Mouse (Mus musculus) left cerebral cortex, postnatal 25 days (tissue): Measurements from ENCODE around the gene Dlgap5. TPM values are rescaled to one million over a fixed set of nuclear protein-coding genes. Genes with fewer than 3 reads are reported as not detected.

ENCODE experiments used
- DNase-seq, 2 experiments: peaks; one replicate each; pipeline ENCODE4 v3.0.0; 2022; ENCODE audit warnings: low spot score in 2 of 2, mixed read lengths in 1 of 2
- intact Hi-C: fragments of 180-260 bp; cut with DNase I; formaldehyde crosslinking; loops from one replicate; pipeline ENCODE4 v1.15.1; 2025
- total RNA-seq, 2 experiments: library from RNA; stranded (reverse); gene quantifications; 2 replicates each; pipeline ENCODE4 v1.2.3; 2021

The Dlgap5 gene
- total RNA-seq, 2 experiments from 2014 or later = 0.25 TPM; not detected in 1

DNA sequence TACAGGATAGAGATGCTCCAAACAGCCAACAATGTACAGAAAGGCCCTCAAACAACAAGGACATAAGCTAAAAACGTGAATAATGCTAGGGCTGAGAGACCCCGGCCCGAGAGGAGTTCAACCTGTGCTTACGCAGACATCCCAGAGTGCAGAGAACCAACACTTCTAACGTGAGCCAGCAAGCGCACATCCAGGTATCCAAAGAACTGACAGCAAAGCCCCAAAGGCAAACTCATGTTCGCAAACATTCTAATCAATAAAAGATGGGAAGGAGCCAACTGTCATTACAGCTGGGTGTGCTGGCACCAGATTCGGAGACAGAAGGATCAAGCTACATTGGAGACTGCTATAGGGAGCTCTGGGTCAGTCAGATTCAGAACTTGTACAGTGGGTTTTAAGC is 15.5 kb downstream of the Dlgap5 start:
- intact Hi-C loops = no loop called here
- no peak for DNase-seq

DNA sequence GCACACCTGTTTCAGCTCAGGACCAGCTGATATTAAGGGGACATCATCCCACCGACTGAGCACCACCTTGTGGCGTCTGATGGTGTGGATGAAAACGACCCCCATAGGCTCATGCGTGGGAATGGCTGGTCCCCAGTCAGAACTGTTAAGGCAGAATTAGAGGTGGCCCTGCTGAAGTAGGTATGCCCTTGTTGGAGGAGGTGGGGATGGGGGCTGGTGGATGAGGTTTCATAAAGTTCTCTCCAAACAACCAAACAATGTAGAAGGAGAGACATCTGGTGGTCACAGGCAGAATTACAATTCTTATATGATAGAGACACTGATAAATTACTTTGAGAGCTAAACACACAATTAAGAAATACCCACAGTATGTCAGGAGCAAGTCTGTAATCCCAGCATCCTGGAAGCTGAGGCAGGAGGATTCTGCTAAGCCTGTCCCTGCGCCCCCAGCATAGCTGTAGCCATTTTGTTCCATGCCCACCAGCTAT is 22.0 kb downstream of the Dlgap5 start:
- intact Hi-C loops = no loop called here
- DNase-seq = peak; percentile 35 to 47

DNA sequence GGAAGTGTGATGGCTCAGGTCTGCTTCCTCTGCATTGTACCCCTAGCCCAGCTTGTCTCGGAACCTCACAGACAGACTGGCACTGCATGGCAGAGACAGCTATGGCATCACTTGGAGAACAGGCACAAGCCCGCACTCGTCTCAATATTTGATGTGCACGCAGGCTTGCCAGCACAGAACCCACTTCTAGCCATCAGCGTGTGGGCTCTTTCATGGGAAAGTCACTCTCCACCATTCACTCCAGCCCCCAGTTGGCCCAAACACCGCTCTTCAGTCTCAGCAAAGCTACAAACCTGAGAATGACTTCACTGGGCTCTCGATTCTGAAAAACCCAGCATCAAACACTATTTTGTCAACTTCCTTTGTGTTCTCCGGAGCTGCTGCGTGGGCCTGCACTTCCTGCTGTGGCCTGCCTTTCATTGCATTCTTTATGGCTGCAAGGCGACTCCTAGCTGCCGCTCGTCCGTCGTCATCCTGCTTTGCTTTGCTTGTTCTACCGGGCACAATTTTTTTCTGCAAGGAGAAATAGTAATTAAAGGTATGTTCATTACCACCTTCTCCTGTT is 22.7 kb downstream of the Dlgap5 start:
- intact Hi-C loops = loop anchor here (1.0 kb wide), 1 partner anchor 60 kb away; no protein-coding TSS in a partner anchor
- DNase-seq = peak in 1 of 2 experiments; percentile 11

DNA sequence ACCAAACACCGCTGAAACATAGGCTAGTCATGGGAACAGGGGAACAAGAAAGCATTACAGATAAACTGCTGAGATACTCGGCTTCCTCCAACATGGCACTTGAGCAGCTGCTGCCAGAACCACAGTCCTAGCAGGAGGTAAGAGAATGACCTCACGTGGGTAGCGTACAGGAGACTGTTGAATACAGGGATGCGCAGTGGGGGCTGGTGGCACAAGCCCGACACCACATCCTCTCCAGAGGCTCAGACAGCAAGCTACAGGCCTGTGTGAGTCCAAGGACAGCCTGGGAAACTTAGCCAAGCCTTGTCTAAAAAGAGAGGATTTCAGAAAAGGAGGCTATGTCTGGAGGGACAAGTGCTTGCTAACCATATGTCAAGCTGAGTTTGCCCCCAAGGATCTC is 23.2 kb downstream of the Dlgap5 start:
- intact Hi-C loops = loop anchor here (1.0 kb wide), 1 partner anchor 60 kb away; no protein-coding TSS in a partner anchor
- DNase-seq = no peak

DNA sequence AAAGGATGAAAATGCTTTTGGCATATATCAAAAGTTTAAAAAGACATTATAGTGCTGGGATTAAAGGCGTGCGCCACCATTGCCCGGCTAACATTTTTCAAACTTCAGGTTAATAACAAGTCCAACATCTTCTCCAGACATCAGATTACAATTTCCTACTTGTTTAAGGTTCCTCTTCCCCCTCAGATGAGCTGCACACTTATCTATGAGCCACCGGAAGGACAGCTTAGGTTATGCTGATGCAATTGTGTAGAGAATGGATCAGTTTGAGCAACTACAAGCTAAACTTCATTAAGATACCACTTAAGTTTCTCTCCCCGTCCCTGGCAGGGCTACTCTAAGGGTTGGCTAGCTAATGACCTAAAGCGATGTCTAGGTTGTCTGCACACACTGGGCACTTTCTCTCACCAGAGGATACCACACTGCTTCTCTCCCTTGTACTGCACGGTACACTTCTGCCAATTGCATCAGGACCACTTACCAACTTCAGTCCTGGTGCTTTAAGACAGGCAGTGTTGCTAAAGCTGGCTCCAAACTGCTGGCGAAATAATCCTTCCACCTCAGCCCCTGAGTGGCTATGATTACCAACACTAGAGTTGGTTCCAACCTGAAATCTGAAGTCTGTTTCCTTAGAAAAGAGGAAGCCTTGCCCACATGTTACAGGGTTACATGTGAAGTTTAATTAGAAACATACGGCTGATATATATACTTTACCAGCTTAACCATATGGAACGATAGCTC is 24.7 kb downstream of the Dlgap5 start:
- no peak for DNase-seq
- intact Hi-C loops = loop anchor here (5.0 kb wide), 1 partner anchor 116 kb away; the partner anchor contains the start of genes Socs4 and Wdhd1

DNA sequence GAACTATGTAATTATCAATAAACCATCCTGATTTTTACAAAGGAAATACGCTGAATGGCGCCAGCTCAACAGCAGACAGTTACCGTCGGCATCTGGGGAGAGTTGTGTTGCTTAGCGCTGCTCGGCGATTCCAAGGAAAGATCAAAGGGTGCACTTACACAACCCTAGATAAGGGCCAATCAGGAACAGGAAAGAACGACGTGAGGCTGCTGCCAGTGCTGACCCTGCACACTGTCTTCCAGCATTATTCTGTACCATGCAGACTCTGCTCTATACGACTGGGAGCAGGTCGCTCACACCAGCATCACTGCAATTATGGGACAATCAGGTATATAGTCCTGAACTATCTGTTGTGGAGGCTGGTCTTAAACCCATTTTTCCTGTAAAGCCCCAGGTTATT is 32.1 kb downstream of the Dlgap5 start:
- intact Hi-C loops = no loop called here
- no peak for DNase-seq

DNA sequence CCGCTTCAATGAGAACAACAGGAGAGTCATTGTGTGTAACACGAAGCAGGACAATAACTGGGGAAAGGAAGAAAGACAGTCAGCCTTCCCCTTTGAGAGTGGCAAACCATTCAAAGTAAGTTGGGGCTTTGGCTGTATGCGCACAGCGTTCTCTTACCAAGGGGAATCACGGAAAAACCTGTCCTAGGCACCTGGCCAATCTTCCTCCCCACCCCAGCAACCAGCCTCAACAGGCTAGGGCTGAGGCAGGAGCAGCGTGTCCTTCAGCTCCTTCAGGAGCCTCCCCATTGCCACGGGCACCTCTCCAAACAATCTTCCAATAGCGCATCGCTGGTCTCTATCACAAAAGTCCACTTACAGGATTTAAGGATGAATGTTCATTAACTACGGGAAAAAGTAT is 33.6 kb downstream of the Dlgap5 start:
- intact Hi-C loops = no loop called here
- no peak for DNase-seq

DNA sequence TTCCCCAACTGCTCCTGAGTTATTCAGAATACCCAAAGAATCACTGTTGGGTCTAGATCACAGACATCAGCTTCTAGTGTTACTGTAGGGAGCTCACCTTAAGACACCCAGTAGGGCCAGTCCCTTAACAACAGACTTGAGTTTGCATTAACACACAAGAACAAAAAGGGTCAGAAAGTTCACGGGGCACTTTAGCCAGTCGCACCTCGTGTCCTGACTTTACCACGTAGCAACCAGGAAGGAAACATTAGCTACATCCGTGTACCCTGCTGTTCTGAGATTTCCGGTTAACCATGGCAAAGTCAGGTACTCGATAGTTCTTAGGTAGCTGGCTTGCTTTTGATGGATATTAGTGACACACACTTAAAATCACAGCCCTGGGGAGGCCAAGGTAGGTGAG is 34.3 kb downstream of the Dlgap5 start:
- intact Hi-C loops = no loop called here
- DNase-seq = no peak

DNA sequence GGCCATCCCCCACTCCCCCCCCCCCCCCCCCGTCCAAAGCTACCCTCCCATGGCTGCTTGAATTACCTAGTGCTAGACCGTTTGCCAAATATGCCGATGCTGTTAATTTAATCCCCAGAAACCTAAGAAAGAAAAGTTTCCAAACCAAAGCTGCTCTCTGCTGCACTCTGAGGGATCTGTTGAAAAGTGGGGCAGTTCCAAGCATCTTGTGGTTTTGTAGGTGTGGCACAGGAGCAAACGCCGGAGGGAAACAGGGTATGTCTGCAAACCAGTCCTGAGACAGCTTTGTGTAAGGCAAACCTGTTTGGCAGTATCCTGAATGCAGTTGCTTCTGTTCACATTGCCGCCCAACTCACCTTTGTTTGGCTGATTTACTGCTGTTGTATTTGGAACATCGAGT is 39.9 kb downstream of the Dlgap5 start:
- intact Hi-C loops = no loop called here
- no peak for DNase-seq

DNA sequence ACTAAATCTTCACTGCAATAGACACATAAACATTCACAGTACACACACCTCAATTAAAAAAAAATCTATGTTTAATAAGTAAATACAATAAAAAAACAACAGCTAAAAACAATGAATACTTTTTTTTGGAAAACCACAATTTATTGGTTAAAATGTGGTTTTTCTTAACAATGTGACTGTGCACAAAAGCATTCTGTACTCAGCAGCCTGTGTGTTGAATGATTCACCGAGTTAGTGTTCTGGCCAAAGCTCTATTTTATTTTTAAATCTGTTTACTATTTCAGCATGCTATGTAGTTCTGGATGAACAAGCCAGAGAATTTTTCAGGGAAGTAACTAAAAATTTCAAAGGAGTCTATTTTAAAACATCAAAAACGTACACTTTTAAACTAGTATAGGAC is 41.7 kb downstream of the Dlgap5 start:
- DNase-seq = peak in 1 of 2 experiments; percentile 46

DNA sequence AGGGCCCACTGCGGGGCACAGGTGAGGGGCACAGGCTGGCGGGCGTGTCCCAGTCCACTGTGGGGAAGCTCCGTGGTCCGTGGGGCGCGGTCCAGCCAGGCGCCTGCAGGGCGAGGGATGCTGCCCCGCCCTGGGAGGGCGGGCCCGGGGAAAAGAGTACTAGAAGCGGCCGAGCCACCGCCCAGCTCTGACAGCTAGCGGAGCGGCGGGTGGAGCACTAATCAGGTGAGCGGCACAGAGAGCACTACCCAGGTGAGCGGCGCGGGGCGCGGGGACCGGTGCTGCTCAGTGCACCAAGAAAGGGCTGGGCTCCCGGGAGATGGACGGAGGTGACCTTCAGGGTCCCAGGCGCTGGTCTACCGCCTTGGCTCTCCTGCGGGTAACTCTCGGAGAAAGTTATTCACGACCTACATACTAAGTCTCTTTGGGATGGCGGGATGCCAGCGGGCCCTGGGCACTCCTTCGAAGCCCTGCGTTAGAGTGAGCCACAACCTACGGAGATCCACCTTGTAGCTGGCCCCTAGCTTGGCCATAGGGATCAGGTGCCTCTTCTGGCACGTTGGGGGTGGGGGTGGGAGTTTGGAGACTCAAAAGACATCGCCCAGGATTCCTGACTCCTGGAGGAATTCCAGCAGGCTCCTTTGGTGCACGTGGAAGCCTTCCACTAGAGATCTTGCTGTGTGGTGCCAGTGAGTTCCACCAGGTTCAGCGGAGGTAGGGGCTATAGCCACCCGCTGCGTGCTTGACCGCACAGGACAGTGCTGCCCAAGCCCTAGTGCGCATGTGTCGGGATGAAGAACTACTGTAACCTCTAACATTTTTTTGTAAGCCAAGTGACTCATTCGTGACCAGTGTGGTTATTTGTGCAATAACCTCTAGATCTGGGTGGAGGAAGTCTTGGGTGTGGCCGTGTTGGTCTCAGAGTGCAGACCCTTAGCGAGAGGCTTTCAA is 44.2 kb downstream of the Dlgap5 start:
- intact Hi-C loops = loop anchor here (5.0 kb wide), 1 partner anchor 48 kb away; no protein-coding TSS in a partner anchor
- DNase-seq = no peak

More for the DNA sequence above, 41.7 kb downstream of the Dlgap5 start:
- intact Hi-C loops = no loop called here

DNA sequence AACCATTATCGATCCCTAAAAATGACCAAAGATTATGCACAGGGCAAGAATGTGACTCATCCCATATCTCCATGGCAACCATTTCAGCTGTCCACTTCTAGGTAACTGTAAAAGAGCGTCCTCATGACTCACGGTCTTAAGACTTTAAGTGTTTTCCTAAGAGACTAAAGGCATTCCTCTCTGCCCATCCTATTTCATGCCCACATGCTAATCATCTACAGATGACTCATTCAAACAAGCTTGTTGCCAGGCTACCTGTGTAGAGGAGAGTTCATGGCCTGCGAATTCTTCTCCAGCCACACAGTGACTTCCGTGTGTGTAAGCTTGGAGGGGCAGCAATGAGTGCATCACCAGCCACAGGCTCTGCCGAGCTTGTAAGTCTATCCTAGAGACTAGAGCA is 46.5 kb downstream of the Dlgap5 start:
- intact Hi-C loops = loop anchor here (5.0 kb wide), 1 partner anchor 51 kb away; no protein-coding TSS in a partner anchor
- no peak for DNase-seq

DNA sequence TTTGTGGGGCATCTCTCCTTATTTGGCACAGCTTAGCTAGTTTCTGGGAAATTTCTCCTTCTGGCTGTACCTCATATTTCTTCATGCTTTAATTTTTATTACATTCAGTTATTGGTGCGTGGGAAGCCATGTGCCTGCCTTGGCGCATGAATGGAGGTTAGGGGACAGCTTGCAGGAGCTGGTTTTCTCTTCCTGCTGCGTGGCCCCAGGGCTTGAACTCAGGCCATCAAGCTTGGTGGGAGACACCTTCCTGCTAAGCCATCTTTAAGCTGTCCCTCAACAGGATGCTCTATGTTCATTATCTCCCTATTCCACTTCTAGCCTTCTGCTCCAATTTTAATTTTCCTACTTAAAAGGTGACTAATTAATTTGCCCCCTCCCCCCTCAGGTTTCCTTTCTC is 47.4 kb downstream of the Dlgap5 start:
- intact Hi-C loops = loop anchor here (5.0 kb wide), 1 partner anchor 52 kb away; no protein-coding TSS in a partner anchor
- DNase-seq = no peak

DNA sequence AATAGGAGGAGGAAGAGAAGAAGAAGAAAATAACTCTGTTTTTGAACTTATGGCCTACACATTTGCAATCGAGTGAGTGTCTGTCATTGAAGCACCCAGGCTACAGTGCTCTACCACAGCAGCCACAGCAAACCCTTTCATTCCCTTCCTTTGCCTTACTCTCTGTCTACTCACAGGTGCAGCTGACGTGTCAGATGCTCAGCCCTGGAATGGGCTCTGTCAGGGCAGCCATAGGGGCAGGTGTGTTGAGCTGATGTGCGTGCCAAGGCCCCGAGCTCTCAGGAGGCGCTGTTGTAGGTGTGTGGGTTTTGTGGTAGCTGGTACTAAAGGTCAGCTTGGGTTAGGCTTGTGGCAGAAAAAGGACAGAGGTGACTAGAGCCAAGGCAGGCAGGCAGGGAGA is 48.5 kb downstream of the Dlgap5 start:
- intact Hi-C loops = loop anchor here (5.0 kb wide), 1 partner anchor 53 kb away; no protein-coding TSS in a partner anchor
- no peak for DNase-seq

DNA sequence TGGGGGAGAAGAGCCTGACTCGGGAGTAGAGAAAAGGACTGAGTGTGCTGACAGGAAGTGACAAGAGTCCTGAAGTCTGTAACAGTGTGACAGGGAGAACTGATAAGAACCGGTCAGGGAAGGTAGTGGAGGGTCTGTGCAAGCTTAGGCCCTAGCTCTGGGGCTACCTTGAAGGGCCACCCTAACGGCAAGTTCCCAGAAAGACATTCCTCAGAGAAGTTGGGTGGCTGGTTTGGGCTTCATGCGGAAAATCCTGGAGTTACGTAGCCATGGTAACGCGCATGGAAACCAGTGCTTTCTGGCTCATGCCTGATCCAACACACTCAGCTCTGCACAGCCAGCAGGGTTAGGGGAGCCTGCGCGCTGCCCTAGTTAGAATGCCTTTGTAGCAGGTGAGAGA is 50.7 kb downstream of the Dlgap5 start, which contains the start of gene Lgals3:
Gene Lgals3, plus strand, starts transcription at position 291 of the 400 bp plus-strand sequence.
- peak; percentile 71 to 82 for DNase-seq
- intact Hi-C loops = no loop called here

DNA sequence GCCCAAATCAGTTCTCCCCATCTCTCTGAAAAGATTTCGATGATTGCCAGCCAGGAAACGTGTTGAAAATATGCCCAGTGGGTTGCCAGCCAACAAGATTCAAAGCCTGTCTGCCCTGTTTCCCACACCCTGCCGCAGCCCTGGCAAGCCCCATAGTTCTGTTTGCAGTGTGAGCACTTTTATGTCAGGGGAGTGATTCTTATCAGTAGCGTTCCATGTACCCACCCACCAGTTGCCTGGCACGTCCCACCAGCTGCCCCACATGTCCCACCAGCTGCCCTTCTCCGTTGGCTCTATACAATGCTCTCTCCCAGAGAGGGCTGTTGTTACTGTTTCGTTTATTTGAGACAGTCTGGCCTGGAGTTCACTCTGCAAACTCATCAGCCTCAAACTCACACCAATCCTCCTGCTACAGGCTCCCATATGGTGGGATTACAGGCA is 51.3 kb downstream of the Dlgap5 start:
- DNase-seq = peak in 1 of 2 experiments; percentile 46
- intact Hi-C loops = no loop called here

DNA sequence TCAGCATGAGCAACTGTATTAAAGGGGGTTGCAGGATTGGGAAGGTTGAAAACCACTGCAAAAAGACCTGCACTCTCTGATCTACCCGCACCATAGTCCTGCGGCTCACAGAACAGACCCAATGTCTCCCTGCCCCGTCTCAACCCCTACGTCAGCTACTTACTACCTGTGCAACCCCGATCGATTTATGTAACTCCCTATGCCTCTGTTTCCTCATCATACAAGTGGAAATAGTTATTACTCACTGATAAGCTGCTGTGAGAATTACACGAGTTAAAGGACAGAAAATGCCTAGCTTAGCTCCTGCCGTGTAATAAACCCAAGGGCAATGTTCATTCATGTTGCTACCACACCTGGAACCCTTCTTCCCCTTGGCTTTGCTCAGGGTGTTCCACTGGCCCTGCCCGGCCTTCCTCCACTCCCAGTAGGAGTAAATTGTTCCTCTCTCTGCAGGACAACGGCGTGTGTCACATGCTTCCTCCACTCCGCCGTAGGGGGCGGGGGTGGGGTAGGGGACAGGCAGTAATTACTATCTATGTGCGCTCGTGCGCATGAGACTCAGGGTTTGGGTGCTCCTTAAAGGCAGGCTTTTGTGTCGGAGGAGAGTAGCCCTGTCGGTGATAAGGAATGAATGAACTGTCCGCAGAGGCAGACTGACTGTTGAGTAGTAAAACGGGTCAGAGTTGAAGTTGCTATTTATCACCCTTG is 53.3 kb downstream of the Dlgap5 start:
- DNase-seq = no peak
- intact Hi-C loops = no loop called here

DNA sequence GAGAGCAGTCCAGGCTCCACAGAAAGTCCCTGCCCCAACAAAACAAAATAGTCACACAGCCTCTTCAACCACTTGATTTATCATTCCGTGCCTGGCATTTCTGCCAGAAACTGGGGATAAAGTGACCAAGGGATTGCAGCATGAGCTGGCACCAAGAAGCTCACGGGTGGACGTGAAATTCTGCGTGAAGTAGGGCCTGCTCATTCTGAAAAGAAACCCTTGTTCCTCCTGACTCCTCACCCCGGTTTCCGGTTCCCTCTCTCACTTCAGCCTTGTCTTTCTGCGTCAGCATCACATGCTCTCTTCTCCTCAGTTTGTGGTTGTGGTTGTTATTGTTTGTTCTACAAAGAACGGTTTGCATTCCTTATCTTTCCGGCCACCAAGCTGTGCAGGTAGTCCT is 56.3 kb downstream of the Dlgap5 start:
- DNase-seq = peak in 1 of 2 experiments; percentile 30
- intact Hi-C loops = no loop called here

DNA sequence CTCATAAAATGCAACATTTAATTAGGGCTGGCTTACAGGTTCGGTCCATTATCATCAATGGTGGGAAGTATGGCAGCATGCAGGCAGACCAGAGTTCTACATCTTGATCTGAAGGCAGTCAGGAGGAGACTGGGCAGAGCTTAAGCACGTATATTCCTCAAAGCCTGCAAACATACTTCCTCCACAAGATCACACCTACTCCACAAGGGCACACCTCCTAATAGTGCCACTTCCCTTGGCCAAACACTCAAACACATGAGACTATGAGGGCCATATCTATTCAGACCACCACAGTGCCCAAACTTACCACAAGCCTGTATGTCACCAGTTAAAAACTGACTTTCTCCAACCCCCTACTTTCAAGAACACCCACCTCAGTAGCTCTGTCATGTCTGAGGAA is 56.8 kb downstream of the Dlgap5 start:
- no peak for DNase-seq
- intact Hi-C loops = no loop called here
